Mouse (Mus musculus) MN1 (cell line): ENCODE data around the gene Tmem108.

Experiments used
- DNase-seq: peaks from one replicate; pipeline ENCODE4 v3.0.0-alpha.2; 2016; ENCODE audit warnings: low spot score

The Tmem108 gene

GRCm38 (mm10) chr9:103628861-103629469, 132.7 kb downstream of the Tmem108 start:
- no peak for DNase-seq

- DNase-seq, result no peak
Observed at GRCm38 (mm10) chr9:103627404-103627900, 134.2 kb downstream of the Tmem108 start.

GRCm38 (mm10) chr9:103626156-103626555, 135.5 kb downstream of the Tmem108 start:
- DNase-seq, result peak; percentile 46

GRCm38 (mm10) chr9:103624649-103625048, 137.0 kb downstream of the Tmem108 start:
- peak; percentile 82 for DNase-seq

GRCm38 (mm10) chr9:103623560-103624316, 137.9 kb downstream of the Tmem108 start:
- DNase-seq, result no peak

- DNase-seq, result no peak
Observed at GRCm38 (mm10) chr9:103622988-103623387, 138.6 kb downstream of the Tmem108 start.

- no peak for DNase-seq
Observed at GRCm38 (mm10) chr9:103621870-103622269, 139.8 kb downstream of the Tmem108 start.

- no peak for DNase-seq
Observed at GRCm38 (mm10) chr9:103620517-103621212, 141.0 kb downstream of the Tmem108 start.

- no peak for DNase-seq
Observed at GRCm38 (mm10) chr9:103614260-103614659, 147.4 kb downstream of the Tmem108 start.

- DNase-seq, result no peak
Observed at GRCm38 (mm10) chr9:103608161-103609058, 153.2 kb downstream of the Tmem108 start.

- DNase-seq, result no peak
Observed at GRCm38 (mm10) chr9:103606056-103606455, 155.6 kb downstream of the Tmem108 start.

- DNase-seq, result no peak
Observed at GRCm38 (mm10) chr9:103603792-103604191, 157.8 kb downstream of the Tmem108 start.

- no peak for DNase-seq
Observed at GRCm38 (mm10) chr9:103601878-103602277, 159.8 kb downstream of the Tmem108 start.

GRCm38 (mm10) chr9:103600834-103601233, 160.8 kb downstream of the Tmem108 start:
- DNase-seq, result no peak

- no peak for DNase-seq
Observed at GRCm38 (mm10) chr9:103599908-103600307, 161.7 kb downstream of the Tmem108 start.

- no peak for DNase-seq
Observed at GRCm38 (mm10) chr9:103597861-103598260, 163.8 kb downstream of the Tmem108 start.

- peak; percentile 81 for DNase-seq
Observed at GRCm38 (mm10) chr9:103595190-103595837, 166.3 kb downstream of the Tmem108 start.

GRCm38 (mm10) chr9:103594423-103595189, 167.0 kb downstream of the Tmem108 start:
- DNase-seq, result no peak

- peak; percentile 39 for DNase-seq
Observed at GRCm38 (mm10) chr9:103593079-103593478, 168.6 kb downstream of the Tmem108 start.

GRCm38 (mm10) chr9:103591962-103592361, 169.7 kb downstream of the Tmem108 start:
- DNase-seq, result no peak
